Mouse (Mus musculus): ENCODE data around the gene Trim25.

GRCm38 (mm10) chr11:88993625-88994024 lies 5.6 kb upstream of the Trim25 start:
- TF ChIP-seq CTCF (IDR thresholded peaks at IDR 0.05; ENCODE audit: control insufficient read depth, insufficient read depth, low read length) (peak; percentile 89), POLR2A (IDR thresholded peaks at IDR 0.05; ENCODE audit: borderline replicate concordance, control insufficient read depth, low read depth, low read length) (no peak)
